Mouse (Mus musculus) MEL (cell line): ENCODE data around the gene Zfp865. TPM values are rescaled to one million over a fixed set of nuclear protein-coding genes. Genes with fewer than 3 reads are reported as not detected.

Experiments
- DNase-seq: peaks from one replicate; pipeline ENCODE4 v3.0.0; 2011; ENCODE audit warnings: low read depth, low spot score
- H3K27ac ChIP-seq: 2 replicates; pipeline ENCODE4 v1.5.1; 2012; ENCODE audit warnings: low read depth, mild to moderate bottlenecking, control low read depth, low read length, moderate library complexity; ENCODE audit not compliant: control insufficient read depth
- H3K27me3 ChIP-seq, 2 experiments: fragments of 150-350 bp in 1 of 2; sonication (generic) in 1 of 2; 2 replicates each; pipeline ENCODE4 v1.6.1; 2012; ENCODE audit warnings: low read length in 2 of 2, mild to moderate bottlenecking in 2 of 2, improper control_type of control experiment in 1 of 2, moderate library complexity in 1 of 2; ENCODE audit not compliant: insufficient read depth in 2 of 2, control insufficient read depth in 1 of 2
- H3K36me3 ChIP-seq, 2 experiments: 2 replicates each; pipeline ENCODE4 v1.6.1; 2012 to 2014; ENCODE audit warnings: low read length in 2 of 2, improper control_type of control experiment in 1 of 2, inconsistent platforms in 1 of 2, mild to moderate bottlenecking in 1 of 2; ENCODE audit not compliant: insufficient read depth in 2 of 2, control insufficient read depth in 1 of 2
- H3K4me1 ChIP-seq, 2 experiments: fragments of 150-350 bp in 1 of 2; sonication (generic) in 1 of 2; 2 replicates each; pipeline ENCODE4 v1.6.1; 2012; ENCODE audit warnings: low read length in 2 of 2, improper control_type of control experiment in 1 of 2, mild to moderate bottlenecking in 1 of 2; ENCODE audit not compliant: insufficient read depth in 2 of 2, control insufficient read depth in 1 of 2
- H3K4me3 ChIP-seq, 2 experiments: fragments of 150-350 bp in 1 of 2; sonication (generic) in 1 of 2; 2 replicates each; pipeline ENCODE4 v1.5.1; 2012; ENCODE audit warnings: low read depth in 2 of 2, low read length in 2 of 2, mild to moderate bottlenecking in 2 of 2, moderate library complexity in 2 of 2, control low read depth in 1 of 2, improper control_type of control experiment in 1 of 2; ENCODE audit not compliant: control insufficient read depth in 1 of 2, insufficient read depth in 1 of 2
- H3K79me2 ChIP-seq: 2 replicates; pipeline ENCODE4 v1.6.1; 2012; ENCODE audit warnings: mild to moderate bottlenecking, low read length, moderate library complexity; ENCODE audit not compliant: control insufficient read depth, poor library complexity, insufficient read depth
- H3K9ac ChIP-seq: 2 replicates; pipeline ENCODE4 v1.6.1; 2012; ENCODE audit warnings: low read depth, mild to moderate bottlenecking, control low read depth, low read length, moderate library complexity; ENCODE audit not compliant: control insufficient read depth, poor library complexity, severe bottlenecking
- H3K9me3 ChIP-seq: fragments of 150-350 bp; sonication (generic); replicated peaks from 2 replicates; pipeline ENCODE4 v1.6.1; 2012; ENCODE audit warnings: mild to moderate bottlenecking, low read length, improper control_type of control experiment, moderate library complexity; ENCODE audit not compliant: insufficient read depth
- CHD2 ChIP-seq: IDR thresholded peaks from 2 replicates; pipeline ENCODE4 v1.6.1; 2011; ENCODE audit warnings: low read length, improper control_type of control experiment
- ELF1 ChIP-seq: IDR thresholded peaks from 2 replicates; pipeline ENCODE4 v1.6.1; 2014; ENCODE audit warnings: low read depth, mild to moderate bottlenecking, inconsistent platforms, low read length, improper control_type of control experiment, moderate library complexity
- GABPA ChIP-seq: IDR thresholded peaks from 2 replicates; pipeline ENCODE4 v1.6.1; 2012; ENCODE audit warnings: low read depth, mild to moderate bottlenecking, inconsistent platforms, low read length, improper control_type of control experiment, moderate library complexity
- HCFC1 ChIP-seq: IDR thresholded peaks from 2 replicates; pipeline ENCODE4 v1.6.1; 2012; ENCODE audit warnings: low read depth, mild to moderate bottlenecking, inconsistent platforms, low read length, improper control_type of control experiment, moderate library complexity
- MAZ ChIP-seq: IDR thresholded peaks from 2 replicates; pipeline ENCODE4 v1.6.1; 2012; ENCODE audit warnings: low read depth, mild to moderate bottlenecking, inconsistent platforms, low read length, improper control_type of control experiment
- MEF2A ChIP-seq: IDR thresholded peaks from 2 replicates; pipeline ENCODE4 v1.6.1; 2014; ENCODE audit warnings: low read depth, mild to moderate bottlenecking, inconsistent platforms, low read length, improper control_type of control experiment; ENCODE audit not compliant: poor library complexity, insufficient replicate concordance, severe bottlenecking; ENCODE audit errors: extremely low read depth
- MXI1 ChIP-seq: IDR thresholded peaks from 2 replicates; pipeline ENCODE4 v1.6.1; 2011; ENCODE audit warnings: mild to moderate bottlenecking, low read depth, low read length, improper control_type of control experiment
- MYC ChIP-seq: IDR thresholded peaks from 2 replicates; pipeline ENCODE4 v1.6.1; 2011; ENCODE audit warnings: low read depth, mild to moderate bottlenecking, low read length, improper control_type of control experiment, moderate library complexity
- NELFE ChIP-seq: IDR thresholded peaks from 2 replicates; pipeline ENCODE4 v1.6.1; 2011; ENCODE audit warnings: low read depth, low read length, improper control_type of control experiment
- POLR2AphosphoS5 ChIP-seq: IDR thresholded peaks from 2 replicates; pipeline ENCODE4 v1.6.1; 2012; ENCODE audit warnings: low read depth, borderline replicate concordance, mild to moderate bottlenecking, inconsistent platforms, low read length, moderate library complexity, mixed read lengths
- RAD21 ChIP-seq: IDR thresholded peaks from 2 replicates; pipeline ENCODE4 v1.6.1; 2011; ENCODE audit warnings: mild to moderate bottlenecking, low read depth, low read length, improper control_type of control experiment
- SIN3A ChIP-seq: IDR thresholded peaks from 2 replicates; pipeline ENCODE4 v1.6.1; 2012; ENCODE audit warnings: low read length, improper control_type of control experiment, inconsistent platforms
- SMC3 ChIP-seq: IDR thresholded peaks from 2 replicates; pipeline ENCODE4 v1.6.1; 2011; ENCODE audit warnings: low read depth, low read length, improper control_type of control experiment
- TAL1 ChIP-seq: IDR thresholded peaks from 2 replicates; pipeline ENCODE4 v1.6.1; 2012; ENCODE audit warnings: mild to moderate bottlenecking, inconsistent platforms, low read length, moderate library complexity, mixed read lengths
- TBP ChIP-seq: IDR thresholded peaks from 2 replicates; pipeline ENCODE4 v1.8.0; 2011; ENCODE audit warnings: low read depth, low read length, improper control_type of control experiment
- TCF12 ChIP-seq: IDR thresholded peaks from 2 replicates; pipeline ENCODE4 v1.6.1; 2014; ENCODE audit warnings: low read depth, mild to moderate bottlenecking, inconsistent platforms, low read length, improper control_type of control experiment, moderate library complexity
- ZC3H11A ChIP-seq: IDR thresholded peaks from 2 replicates; pipeline ENCODE4 v1.6.1; 2012; ENCODE audit warnings: low read depth, mild to moderate bottlenecking, inconsistent platforms, low read length, improper control_type of control experiment
- ZMIZ1 ChIP-seq: IDR thresholded peaks from 2 replicates; pipeline ENCODE4 v1.6.1; 2012; ENCODE audit warnings: low read depth, mild to moderate bottlenecking, inconsistent platforms, low read length, improper control_type of control experiment, moderate library complexity
- ZNF384 ChIP-seq: IDR thresholded peaks from 2 replicates; pipeline ENCODE4 v1.6.1; 2012; ENCODE audit warnings: low read depth, mild to moderate bottlenecking, inconsistent platforms, low read length, improper control_type of control experiment
- polyA plus RNA-seq, 2 experiments: library from polyadenylated mRNA; stranded (reverse) in 1 of 2; unstranded in 1 of 2; fragments of >175 nt in 1 of 2; fragments of >200 nt in 1 of 2; gene quantifications; 2 replicates each; pipeline versions ENCODE4 v1.2.1 to v1.2.4; 2012; ENCODE audit warnings: low replicate concordance in 2 of 2, low read depth in 1 of 2; ENCODE audit not compliant: insufficient read length in 2 of 2, insufficient read depth in 1 of 2, missing spikeins in 1 of 2
- total RNA-seq: library from RNA; depleted of rRNA; stranded (reverse); fragments of 300-350 nt; gene quantifications from 2 replicates; pipeline ENCODE4 v1.2.3, GENCODE M21; 2012

Zfp865 gene
- total and polyA plus RNA-seq, 3 experiments: 12.2 to 34.6 TPM; not detected in 1

DNA sequence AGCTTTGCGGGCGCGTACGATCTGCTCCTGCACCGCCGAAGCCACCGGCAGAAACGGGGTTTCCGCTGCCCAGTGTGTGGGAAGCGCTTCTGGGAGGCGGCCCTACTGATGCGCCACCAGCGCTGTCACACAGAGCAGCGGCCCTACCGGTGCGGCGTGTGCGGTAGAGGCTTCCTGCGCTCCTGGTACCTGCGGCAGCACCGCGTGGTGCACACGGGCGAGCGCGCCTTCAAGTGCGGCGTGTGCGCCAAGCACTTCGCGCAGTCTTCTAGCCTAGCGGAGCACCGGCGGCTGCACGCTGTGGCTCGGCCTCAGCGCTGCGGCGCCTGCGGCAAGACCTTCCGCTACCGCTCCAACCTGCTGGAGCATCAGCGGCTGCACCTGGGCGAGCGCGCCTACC is 11.3 kb downstream of the Zfp865 start:
- no peak for DNase-seq
- no peak overlapping the region for H3K4me3 ChIP-seq
- no peak overlapping the region for H3K27ac ChIP-seq
- H3K4me1 ChIP-seq: no peaks in the 10 kb centered on the region
- no peaks in the 10 kb centered on the region; the same call in 1 of the 2 replicates for H3K79me2 ChIP-seq
- no peak overlapping the region for H3K9ac ChIP-seq
- no peaks in the 10 kb centered on the region for H3K27me3 ChIP-seq
- TF ChIP-seq MXI1 (no peak), MYC (no peak), HCFC1 (no peak), ZC3H11A (no peak), SMC3 (no peak), GABPA (no peak), ZMIZ1 (no peak), TAL1 (no peak), ELF1 (no peak), CHD2 (no peak), TCF12 (no peak), RAD21 (no peak)
- H3K36me3 ChIP-seq: peaks cover 0 to 2% of the 10 kb centered on the region in 2 experiments; a peak in 1 of 4 replicates
- H3K9me3 ChIP-seq: no peaks in the 10 kb centered on the region

DNA sequence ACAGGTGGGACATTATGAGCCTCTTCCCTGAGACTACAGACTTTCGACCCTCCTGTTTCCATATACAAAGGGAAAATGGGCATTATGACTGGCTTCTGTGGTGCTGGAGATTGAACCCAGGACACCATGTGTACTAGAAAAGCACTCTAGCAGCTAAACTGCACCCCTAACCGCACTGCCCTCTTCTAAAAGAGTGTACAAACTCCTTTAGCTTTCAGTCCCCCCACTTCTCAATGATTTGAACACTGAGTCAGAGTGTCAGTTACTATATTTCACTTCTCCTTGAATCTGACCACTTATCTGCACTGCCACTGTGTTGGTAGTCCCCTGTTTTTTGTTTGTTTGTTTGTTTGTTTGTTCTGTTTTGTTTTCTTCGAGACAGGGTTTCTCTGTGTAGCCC is 13.6 kb downstream of the Zfp865 start, which contains the start of gene 4632433K11Rik:
Gene 4632433K11Rik (plus strand): TSS at position 301 of the 400 bp plus-strand sequence.
- TF ChIP-seq TCF12 (no peak), TBP (no peak), TAL1 (no peak), MEF2A (no peak), POLR2AphosphoS5 (no peak), MAZ (no peak), ZNF384 (no peak), NELFE (no peak), SIN3A (no peak)

More for the DNA sequence above, 13.6 kb downstream of the Zfp865 start, which contains the start of gene 4632433K11Rik:
- Histone ChIP-seq H3K4me1 (peaks cover 0 to 5% of the 10 kb centered on the region in 2 experiments; a peak in 2 of 4 replicates), H3K27ac (no peak within 1 kb of the TSS), H3K4me3 (no peak within 1 kb of the TSS), H3K36me3 (peaks cover 0 to 2% of the 10 kb centered on the region in 2 experiments; a peak in 2 of 4 replicates), H3K79me2 (no peaks in the 10 kb centered on the region; the same call in none of the 2 replicates), H3K27me3 (no peaks in the 10 kb centered on the region), H3K9me3 (no peaks in the 10 kb centered on the region), H3K9ac (no peak within 1 kb of the TSS)
- no peak for DNase-seq
